Mouse (Mus musculus) embryo, embryonic 11 days (tissue): ENCODE measurements around the gene Map3k6.
A peak's percentile ranks its signal among the peaks of the same experiment; 100 is the strongest.

ENCODE experiments used
- DNase-seq: peaks from one replicate; pipeline ENCODE4 v3.0.0-alpha.2; 2015

The Map3k6 gene

DNA sequence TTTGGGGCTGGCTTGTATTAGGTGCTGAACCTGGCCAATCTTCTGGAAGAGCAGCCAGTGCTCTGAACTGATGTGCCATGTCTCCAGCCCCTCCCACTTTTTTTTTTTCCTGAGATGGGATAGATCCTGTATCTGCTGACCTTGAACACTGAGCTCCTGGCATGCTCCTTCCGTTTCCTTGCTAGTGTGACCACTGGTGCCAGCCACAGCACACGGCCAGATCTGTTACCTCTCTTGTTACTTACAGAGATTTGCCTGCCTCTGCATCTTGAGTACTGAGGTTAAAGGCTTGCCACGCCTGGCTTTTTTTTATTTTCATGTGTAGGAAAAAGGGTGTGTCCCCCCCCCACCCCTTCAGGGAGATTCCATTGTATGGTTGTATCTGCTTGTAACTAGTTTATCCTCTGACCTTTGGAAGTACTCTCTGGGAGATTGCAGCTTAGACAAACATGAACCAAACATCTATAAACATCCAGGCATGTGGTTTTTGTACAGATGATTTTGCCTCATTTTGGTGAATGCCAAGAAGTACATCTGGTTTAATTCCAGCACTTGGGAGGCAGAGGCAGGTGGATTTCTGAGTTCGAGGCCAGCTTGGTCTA is 46.0 kb downstream of the Map3k6 start:
- no peak for DNase-seq

GRCm38 (mm10) chr4:133291255-133291654 is 50.6 kb downstream of the Map3k6 start:
- no peak for DNase-seq

- DNase-seq, result no peak
Observed at GRCm38 (mm10) chr4:133292405-133292804, 51.8 kb downstream of the Map3k6 start.

DNA sequence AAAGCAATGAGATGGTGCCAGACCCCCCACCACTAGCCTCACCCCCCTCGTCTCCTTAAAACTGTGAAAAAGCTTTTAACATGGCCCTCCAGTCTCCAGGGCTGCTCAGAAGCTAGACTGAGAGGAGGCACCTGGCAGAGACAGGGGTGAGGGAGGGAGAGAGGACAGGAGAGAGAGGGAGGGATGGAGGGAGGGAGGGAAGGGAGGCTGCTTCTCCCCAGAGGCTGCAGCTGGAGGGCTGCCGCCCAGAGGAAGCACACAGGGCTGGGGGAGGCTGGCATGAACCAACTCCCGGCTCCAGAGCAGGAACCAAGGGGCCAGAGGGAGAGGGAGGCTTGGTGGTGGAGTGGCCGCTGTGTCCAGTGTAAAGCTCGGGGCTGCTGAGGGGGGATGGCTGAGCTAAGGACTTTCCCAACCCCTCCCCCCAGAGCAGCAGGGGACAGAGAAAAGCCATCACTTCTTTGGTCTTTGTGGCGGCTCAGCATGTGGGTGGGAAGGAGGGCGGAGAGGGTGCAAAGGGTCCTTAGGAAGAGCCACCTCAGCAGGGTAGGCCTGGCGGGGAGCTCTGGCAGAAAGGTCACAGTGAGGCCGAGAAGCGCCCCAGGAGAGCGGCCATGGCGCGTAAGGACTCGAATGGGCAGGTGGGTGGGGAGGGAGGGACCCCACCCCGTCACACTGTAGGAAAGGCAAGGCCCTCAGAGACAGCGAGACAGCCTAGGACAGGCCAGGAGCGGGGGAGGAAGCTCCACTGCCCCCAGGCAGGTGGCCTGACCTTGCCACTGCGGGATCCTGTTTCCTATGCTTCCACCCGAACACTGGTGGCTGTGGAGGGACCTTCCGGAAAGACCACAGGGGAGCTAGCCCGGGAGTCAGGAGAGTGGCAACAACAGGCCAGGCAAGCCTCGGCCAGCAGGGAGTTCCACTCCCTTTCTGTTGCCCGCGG is 52.6 kb downstream of the Map3k6 start:
- DNase-seq, result peak; percentile 60

- DNase-seq, result no peak
Observed at GRCm38 (mm10) chr4:133294084-133294483, 53.5 kb downstream of the Map3k6 start.

DNA sequence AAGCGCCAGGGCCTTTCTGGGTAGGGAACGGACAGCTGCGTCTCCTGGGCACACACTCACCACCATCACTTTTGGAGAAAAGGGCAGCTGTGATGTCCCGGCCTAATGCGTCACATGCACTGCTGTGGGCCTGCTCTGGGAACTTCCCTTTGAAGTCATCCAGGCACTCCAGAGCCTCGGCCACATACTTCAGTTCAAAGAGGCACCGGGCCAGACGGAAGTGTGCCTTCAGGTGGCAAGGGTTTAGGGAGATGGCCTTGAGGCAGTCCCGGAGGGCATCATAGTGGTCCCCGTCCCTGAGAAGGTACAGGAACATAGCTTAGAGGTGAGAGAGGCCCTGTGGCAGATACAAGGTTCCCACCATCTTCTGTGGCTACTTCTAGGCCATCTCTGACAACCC is 56.7 kb downstream of the Map3k6 start:
- no peak for DNase-seq

- DNase-seq, result peak; percentile 90
Observed at GRCm38 (mm10) chr4:133297801-133298238, 57.2 kb downstream of the Map3k6 start.

DNA sequence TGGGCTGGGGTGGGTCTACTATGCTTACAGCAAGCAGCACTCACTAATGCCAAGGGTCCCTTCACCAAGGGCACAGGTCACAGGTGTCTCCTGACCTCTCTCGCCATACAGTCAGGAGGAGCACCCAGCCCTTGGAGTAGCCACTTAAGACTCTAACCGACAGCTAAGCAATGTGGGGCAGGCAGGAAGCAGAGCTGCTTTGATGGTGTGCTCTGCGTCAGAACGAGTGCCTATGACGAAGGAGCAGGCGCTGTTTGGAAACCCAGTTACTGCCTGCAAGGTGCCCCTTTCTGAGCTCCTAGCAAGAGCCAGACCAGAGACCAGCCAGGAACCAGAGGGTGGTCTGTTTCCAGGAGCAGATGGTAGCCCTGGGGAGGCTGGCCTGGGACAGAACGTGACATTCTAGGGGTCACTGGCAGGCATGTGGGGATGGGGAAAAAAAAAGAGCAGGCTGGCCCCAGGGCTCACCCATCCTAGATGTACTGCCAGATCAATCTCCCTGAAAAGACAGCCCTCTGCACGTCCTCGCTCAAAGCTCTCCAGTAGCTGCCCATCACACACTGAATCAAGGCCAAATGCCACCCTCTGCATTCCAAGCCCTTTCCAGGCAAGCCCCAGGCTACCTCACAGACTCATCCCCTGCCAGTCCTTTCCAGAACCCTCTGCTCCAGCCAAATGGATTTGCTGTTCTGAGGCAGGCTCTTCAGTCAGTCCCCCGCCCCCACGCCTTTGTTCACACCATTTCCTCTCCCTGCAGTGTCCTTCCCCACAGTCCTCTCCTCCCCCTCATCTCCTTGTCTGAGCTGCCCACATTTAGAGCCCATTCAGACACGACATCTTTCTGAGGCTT is 58.1 kb downstream of the Map3k6 start:
- DNase-seq, result peak; percentile 40

DNA sequence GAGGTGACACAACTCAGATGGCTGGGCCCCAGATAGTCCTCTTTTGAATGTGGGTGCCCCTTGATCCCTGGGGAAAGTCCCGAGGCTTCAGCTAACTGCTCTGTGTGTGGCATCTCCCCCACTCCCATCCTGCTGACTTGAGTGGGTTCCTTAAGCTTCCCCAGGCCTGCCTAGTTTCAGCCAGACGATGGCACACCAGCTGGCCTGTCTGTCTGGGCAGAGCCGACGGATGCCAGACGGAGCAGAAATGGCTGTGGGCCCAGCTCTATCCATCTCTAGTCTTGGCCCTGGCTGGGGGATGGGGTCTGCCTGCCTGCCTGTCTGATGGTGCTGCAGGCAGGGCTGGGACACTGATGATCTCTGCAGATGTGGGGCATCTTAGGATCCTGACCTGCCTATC is 59.1 kb downstream of the Map3k6 start:
- DNase-seq, result no peak

- DNase-seq, result no peak
Observed at GRCm38 (mm10) chr4:133300421-133300820, 59.8 kb downstream of the Map3k6 start.

DNA sequence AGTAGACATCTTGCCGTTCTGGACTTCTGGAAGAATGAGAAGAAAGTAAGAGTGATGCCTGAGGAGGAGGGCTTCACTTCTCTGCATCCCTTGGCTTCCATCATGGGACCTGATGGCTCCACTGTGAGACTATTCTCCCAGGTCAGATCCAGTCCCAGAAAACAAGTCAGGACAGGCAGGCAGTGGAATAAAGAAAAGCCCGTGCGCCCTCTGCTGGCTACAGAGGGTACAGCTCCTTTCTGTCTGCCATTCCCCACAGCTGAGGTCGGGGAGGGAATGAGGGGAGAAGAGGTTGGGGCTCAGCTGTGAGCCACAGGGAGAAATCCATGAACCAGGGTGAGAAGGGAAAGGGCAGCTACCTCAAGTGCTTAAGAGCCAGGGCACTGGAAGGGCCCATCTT is 61.2 kb downstream of the Map3k6 start:
- peak; percentile 76 for DNase-seq
